9 mouse cellular contexts compared by ENCODE assay signal in genomic region chr7:34229153-34229552, GRCm38 (mm10). TPM values are rescaled to one million over a fixed set of nuclear protein-coding genes. Genes with fewer than 3 reads are reported as not detected.
DNase-seq lines count a peak whose midpoint lies in the region; ATAC-seq and TF ChIP-seq lines count a peak whose summit lies in the region.
"Had no signal": no experiment of that assay in that cellular context is flagged by ENCODE, and none has a peak within 500 bp of the region (broad histone marks: within the 10 kb centered on the region; RNA-seq: fewer than 3 reads in every experiment).

No protein-coding gene starts in this region.

- no peak for DNase-seq in lung, postnatal 0 days (ENCODE audit: low spot score)
- DNase-seq in lung, postnatal 14 days, result no peak
- no peak for DNase-seq in limb, embryonic 14.5 days (ENCODE audit: low spot score)
- DNase-seq in gastrocnemius, postnatal 10 days, result no peak
- no peak for DNase-seq in frontal cortex, postnatal 14 days (ENCODE audit: low spot score in 2 of 2)
- DNase-seq in cerebellum, postnatal 4 days (ENCODE audit: low spot score in 2 of 2), result no peak

- peak overlapping the region; percentile 72 for H3K4me3 ChIP-seq in lung, postnatal 0 days (ENCODE audit: low read depth, low read length)
- peak overlapping the region; percentile 77 for H3K4me3 ChIP-seq in forebrain, embryonic 13.5 days
- H3K4me3 ChIP-seq in limb, embryonic 14.5 days (replicated peaks; ENCODE audit: low read length), result peak overlapping the region; percentile 76
- peak overlapping the region; percentile 73 for H3K4me3 ChIP-seq in small intestine, adult 2 months (ENCODE audit: low read depth, low read length)

- peak overlapping the region; percentile 92 for H3K4me2 ChIP-seq in lung, postnatal 0 days (replicated peaks; ENCODE audit: low read depth, low read length)
- peak overlapping the region; percentile 81 for H3K4me2 ChIP-seq in forebrain, embryonic 13.5 days
- H3K4me2 ChIP-seq in limb, embryonic 14.5 days (replicated peaks; ENCODE audit: low read depth, low read length, severe bottlenecking), result peak overlapping the region; percentile 76

- no peak for TF ChIP-seq CTCF in lung, postnatal 0 days (IDR thresholded peaks at IDR 0.05)
- TF ChIP-seq CTCF in small intestine, adult 2 months (IDR thresholded peaks at IDR 0.05; ENCODE audit: extremely low read depth, insufficient read length, insufficient replicate concordance, low read depth, low read length), result no peak

- no peak for TF ChIP-seq POLR2A in limb, embryonic 14.5 days (IDR thresholded peaks at IDR 0.05; ENCODE audit: borderline replicate concordance, extremely low read depth, insufficient read depth, insufficient read length)
- no peak for TF ChIP-seq POLR2A in small intestine, adult 2 months (IDR thresholded peaks at IDR 0.05; ENCODE audit: low read depth, low read length)

- no peak for TF ChIP-seq EP300 in lung, postnatal 0 days (IDR thresholded peaks at IDR 0.05)

- H3K9ac ChIP-seq in lung, postnatal 0 days (replicated peaks; ENCODE audit: low read depth), result peak overlapping the region; percentile 65; the same call in 1 of the 2 replicates
- H3K9ac ChIP-seq in forebrain, embryonic 13.5 days, result peak overlapping the region; percentile 75
- peak overlapping the region; percentile 67 for H3K9ac ChIP-seq in limb, embryonic 14.5 days (ENCODE audit: low read depth, low read length, severe bottlenecking)

- peaks cover 13% of the 10 kb centered on the region; the same call in 1 of the 2 replicates for H3K4me1 ChIP-seq in lung, postnatal 0 days (ENCODE audit: insufficient read depth, low read depth, low read length)
- H3K4me1 ChIP-seq in forebrain, embryonic 13.5 days, result peaks cover 28% of the 10 kb centered on the region
- H3K4me1 ChIP-seq in limb, embryonic 14.5 days (ENCODE audit: control insufficient read depth, insufficient read depth, low read length), result peaks cover 15% of the 10 kb centered on the region
- H3K4me1 ChIP-seq in small intestine, adult 2 months (ENCODE audit: control insufficient read depth, insufficient read depth, insufficient read length, low read length), result peaks cover 30% of the 10 kb centered on the region

- no peaks in the 10 kb centered on the region for H3K27me3 ChIP-seq in lung, postnatal 0 days (replicated peaks; ENCODE audit: insufficient read depth, low read length)
- H3K27me3 ChIP-seq in forebrain, embryonic 13.5 days, result no peaks in the 10 kb centered on the region
- no peaks in the 10 kb centered on the region for H3K27me3 ChIP-seq in limb, embryonic 14.5 days (ENCODE audit: control insufficient read depth, insufficient read depth, low read length)
- no peaks in the 10 kb centered on the region for H3K27me3 ChIP-seq in small intestine, adult 2 months (ENCODE audit: control insufficient read depth, insufficient read depth, low read length)

- no peak for ATAC-seq in lung, postnatal 0 days
- no peak for ATAC-seq in forebrain, embryonic 13.5 days
- no peak for ATAC-seq in limb, embryonic 14.5 days (ENCODE audit: low FRiP score, low read depth)

- WGBS in lung, postnatal 0 days, result 19% methylated on average over 5 of the region's 5 CpGs
- 21% methylated on average over 5 of the region's 5 CpGs for WGBS in forebrain, embryonic 13.5 days
- WGBS in limb, embryonic 14.5 days, result 14% methylated on average over 5 of the region's 5 CpGs
- 21% methylated on average over 5 of the region's 5 CpGs for WGBS in small intestine, adult 2 months

- H3K36me3 ChIP-seq in lung, postnatal 0 days (ENCODE audit: insufficient read depth, low read length), result no peaks in the 10 kb centered on the region
- H3K36me3 ChIP-seq in forebrain, embryonic 13.5 days (ENCODE audit: poor library complexity, severe bottlenecking), result peaks cover 41% of the 10 kb centered on the region
- peaks cover 39% of the 10 kb centered on the region for H3K36me3 ChIP-seq in limb, embryonic 14.5 days (ENCODE audit: control insufficient read depth, insufficient read depth, low read length)
- peaks cover 36% of the 10 kb centered on the region for H3K36me3 ChIP-seq in small intestine, adult 2 months (ENCODE audit: control insufficient read depth, insufficient read depth, low read length)

- H3K9me3 ChIP-seq in lung, postnatal 0 days (ENCODE audit: low read length), result no peaks in the 10 kb centered on the region
- no peaks in the 10 kb centered on the region for H3K9me3 ChIP-seq in forebrain, embryonic 13.5 days (replicated peaks)
- no peaks in the 10 kb centered on the region for H3K9me3 ChIP-seq in limb, embryonic 14.5 days (ENCODE audit: control insufficient read depth, low read length)

- peak overlapping the region; percentile 71 for H3K27ac ChIP-seq in lung, postnatal 0 days (ENCODE audit: low read length)
- H3K27ac ChIP-seq in forebrain, embryonic 13.5 days, result no peak overlapping the region
- H3K27ac ChIP-seq in limb, embryonic 14.5 days (replicated peaks; ENCODE audit: low read depth, low read length), result no peak overlapping the region
- peak overlapping the region; percentile 81 for H3K27ac ChIP-seq in small intestine, adult 2 months (ENCODE audit: insufficient read depth, low read depth, low read length)

RNA-seq across cellular contexts. Expression of gene Gpi1, which starts 1.0 kb away (rescaled TPM):
- 122 and 123 TPM in 2 replicates for polyA plus RNA-seq in lung, postnatal 0 days (2015; fragmentation: Nextera tagmentation; extraction: Ambion mirVana)
- polyA plus RNA-seq in forebrain, embryonic 13.5 days (2015; fragmentation: Nextera tagmentation; extraction: Ambion mirVana), result 216 and 230 TPM in 2 replicates
- 256 and 301 TPM in 2 replicates for polyA plus RNA-seq in limb, embryonic 14.5 days (2012; rRNA removed)
- 275 and 281 TPM in 2 replicates for polyA plus RNA-seq in limb, embryonic 14.5 days (2014; fragmentation: Nextera tagmentation; extraction: Ambion mirVana)
- 291 and 420 TPM in 2 replicates for polyA plus RNA-seq in small intestine, adult 2 months (2012; rRNA removed)
- total RNA-seq in gastrocnemius, postnatal 10 days (2021), result 100 to 1,000 TPM; 954 to 962 TPM

RNA-seq across cellular contexts. Expression of gene Gm6096, which starts 21.7 kb away (rescaled TPM):
- not detected in 2 replicates for polyA plus RNA-seq in lung, postnatal 0 days (2015; fragmentation: Nextera tagmentation; extraction: Ambion mirVana)
- not detected in 2 replicates for polyA plus RNA-seq in forebrain, embryonic 13.5 days (2015; fragmentation: Nextera tagmentation; extraction: Ambion mirVana)
- polyA plus RNA-seq in limb, embryonic 14.5 days (2012; rRNA removed), result not detected in 2 replicates
- 0.54 and 0.55 TPM in 2 replicates for polyA plus RNA-seq in limb, embryonic 14.5 days (2014; fragmentation: Nextera tagmentation; extraction: Ambion mirVana)
- polyA plus RNA-seq in small intestine, adult 2 months (2012; rRNA removed), result not detected in 2 replicates
- not detected for total RNA-seq in gastrocnemius, postnatal 10 days (2021)
- total RNA-seq: common myeloid progenitor, adult 5-6 weeks had no signal

RNA-seq across cellular contexts. Expression of gene Pdcd2l, which starts 32.7 kb away (rescaled TPM):
- polyA plus RNA-seq in lung, postnatal 0 days (2015; fragmentation: Nextera tagmentation; extraction: Ambion mirVana), result 34.0 and 37.9 TPM in 2 replicates
- 85.6 and 90.0 TPM in 2 replicates for polyA plus RNA-seq in forebrain, embryonic 13.5 days (2015; fragmentation: Nextera tagmentation; extraction: Ambion mirVana)
- 44.0 and 44.5 TPM in 2 replicates for polyA plus RNA-seq in limb, embryonic 14.5 days (2012; rRNA removed)
- 49.9 and 57.1 TPM in 2 replicates for polyA plus RNA-seq in limb, embryonic 14.5 days (2014; fragmentation: Nextera tagmentation; extraction: Ambion mirVana)
- 13.7 and 15.2 TPM in 2 replicates for polyA plus RNA-seq in small intestine, adult 2 months (2012; rRNA removed)
- 10 to 100 TPM; 19.5 to 23.2 TPM for total RNA-seq in gastrocnemius, postnatal 10 days (2021)

RNA-seq across cellular contexts. Expression of gene Uba2, which starts 59.8 kb away (rescaled TPM):
- polyA plus RNA-seq in lung, postnatal 0 days (2015; fragmentation: Nextera tagmentation; extraction: Ambion mirVana), result 82.8 and 91.2 TPM in 2 replicates
- 222 and 242 TPM in 2 replicates for polyA plus RNA-seq in forebrain, embryonic 13.5 days (2015; fragmentation: Nextera tagmentation; extraction: Ambion mirVana)
- polyA plus RNA-seq in limb, embryonic 14.5 days (2012; rRNA removed), result 132 and 147 TPM in 2 replicates
- 182 and 195 TPM in 2 replicates for polyA plus RNA-seq in limb, embryonic 14.5 days (2014; fragmentation: Nextera tagmentation; extraction: Ambion mirVana)
- 6.6 and 13.2 TPM in 2 replicates for polyA plus RNA-seq in small intestine, adult 2 months (2012; rRNA removed)
- 10 to 100 TPM; 47.2 to 55.3 TPM for total RNA-seq in gastrocnemius, postnatal 10 days (2021)

Comparison
In these comparisons a context has a peak if more than half of its experiments do, and no peak if none do; other contexts are left out.
1. H3K27ac ChIP-seq: peak in lung, postnatal 0 days (single experiment) and small intestine, adult 2 months (single experiment); none in forebrain, embryonic 13.5 days (single experiment) and limb, embryonic 14.5 days (single experiment).
2. Peak in every context shown above with its lines, with median percentiles within 50 percentile points of each other: H3K4me2 ChIP-seq, H3K4me3 ChIP-seq and H3K9ac ChIP-seq.